10 mouse cellular contexts compared by ENCODE assay signal in genomic region chrX:7473814-7474213, GRCm38 (mm10).
DNase-seq lines count a peak whose midpoint lies in the region; ATAC-seq and TF ChIP-seq lines count a peak whose summit lies in the region.
"Had no signal": no experiment of that assay in that cellular context is flagged by ENCODE, and none has a peak within 500 bp of the region (broad histone marks: within the 10 kb centered on the region; RNA-seq: fewer than 3 reads in every experiment).

No protein-coding gene starts in this region.

- H3K36me3 ChIP-seq in kidney, embryonic 15.5 days, result no peaks in the 10 kb centered on the region
- H3K36me3 ChIP-seq in lung, embryonic 14.5 days (ENCODE audit: insufficient read depth), result no peaks in the 10 kb centered on the region
- H3K36me3 ChIP-seq: embryonic facial prominence, embryonic 15.5 days had no signal

- no peaks in the 10 kb centered on the region for H3K9me3 ChIP-seq in kidney, embryonic 15.5 days (replicated peaks)
- H3K9me3 ChIP-seq in lung, embryonic 14.5 days (ENCODE audit: low read depth, low read length), result no peaks in the 10 kb centered on the region
- H3K9me3 ChIP-seq: embryonic facial prominence, embryonic 15.5 days had no signal

- H3K4me2 ChIP-seq in kidney, embryonic 15.5 days, result no peak overlapping the region
- H3K4me2 ChIP-seq in lung, embryonic 14.5 days, result no peak overlapping the region
- H3K4me2 ChIP-seq: embryonic facial prominence, embryonic 15.5 days had no signal

- H3K4me1 ChIP-seq in kidney, embryonic 15.5 days, result no peaks in the 10 kb centered on the region
- H3K4me1 ChIP-seq in lung, embryonic 14.5 days (ENCODE audit: insufficient read depth), result no peaks in the 10 kb centered on the region
- H3K4me1 ChIP-seq: embryonic facial prominence, embryonic 15.5 days had no signal

- no peak overlapping the region for H3K9ac ChIP-seq in kidney, embryonic 15.5 days
- no peak overlapping the region for H3K9ac ChIP-seq in lung, embryonic 14.5 days
- H3K9ac ChIP-seq: embryonic facial prominence, embryonic 15.5 days had no signal

- no peak overlapping the region for H3K27ac ChIP-seq in kidney, embryonic 15.5 days
- H3K27ac ChIP-seq in lung, embryonic 14.5 days (ENCODE audit: low read depth), result no peak overlapping the region
- H3K27ac ChIP-seq: embryonic facial prominence, embryonic 15.5 days; macrophage had no signal

- peak; percentile 33 for DNase-seq in kidney, adult 18-20 months
- DNase-seq in R1 (ENCODE audit: low read depth, low spot score), result peak; percentile 39
- DNase-seq in embryo, embryonic 10.5 days (ENCODE audit: low spot score), result peak; percentile 59
- peak; percentile 34 for DNase-seq in kidney, postnatal 10 days
- peak; percentile 58 for DNase-seq in lung, embryonic 14.5 days
- peak; percentile 53 to 65 for DNase-seq in right cerebral cortex, postnatal 10 days (ENCODE audit: low spot score in 2 of 2)
- DNase-seq in c-Kit-positive CD71-positive TER-119-positive erythroid progenitor cells, embryonic 14.5 days (ENCODE audit: low spot score), result no peak

- ATAC-seq in kidney, embryonic 15.5 days (replicated peaks; ENCODE audit: low FRiP score), result no peak
- ATAC-seq in lung, embryonic 14.5 days (ENCODE audit: insufficient read depth), result no peak

- H3K4me3 ChIP-seq in kidney, embryonic 15.5 days (replicated peaks), result no peak overlapping the region
- H3K4me3 ChIP-seq in lung, embryonic 14.5 days (ENCODE audit: low read depth, low read length), result no peak overlapping the region
- H3K4me3 ChIP-seq: embryonic facial prominence, embryonic 15.5 days had no signal

- 32% methylated on average over 2 of the region's 2 CpGs for WGBS in kidney, embryonic 15.5 days
- 29% methylated on average over 2 of the region's 2 CpGs for WGBS in lung, embryonic 14.5 days

- TF ChIP-seq CTCF in lung, embryonic 14.5 days (IDR thresholded peaks at IDR 0.05; ENCODE audit: low read depth), result peak; percentile 57

- no peaks in the 10 kb centered on the region for H3K27me3 ChIP-seq in kidney, embryonic 15.5 days
- no peaks in the 10 kb centered on the region for H3K27me3 ChIP-seq in lung, embryonic 14.5 days (ENCODE audit: insufficient read depth, low read length)
- H3K27me3 ChIP-seq: embryonic facial prominence, embryonic 15.5 days had no signal
